Mouse (Mus musculus): Measurements from ENCODE around the gene Tpk1. TPM values are rescaled to one million over a fixed set of nuclear protein-coding genes. Genes with fewer than 3 reads are reported as not detected.

Gene Tpk1
- total and polyA plus RNA-seq, 3 experiments, result 3.5 to 12.6 TPM; not detected in 1

- no peak for DNase-seq (ENCODE audit: low read depth, low spot score)
- H3K36me3 ChIP-seq (ENCODE audit: control insufficient read depth in 1 of 2, insufficient read depth in 2 of 2, low read length in 2 of 2), result no peaks in the 10 kb centered on the region; a peak in 1 of 4 replicates
- H3K27me3 ChIP-seq (ENCODE audit: control insufficient read depth in 1 of 2, insufficient read depth in 2 of 2, low read length in 2 of 2), result no peaks in the 10 kb centered on the region
- no peak overlapping the region for H3K9ac ChIP-seq (ENCODE audit: control insufficient read depth, low read depth, low read length, poor library complexity, severe bottlenecking)
- H3K79me2 ChIP-seq (ENCODE audit: control insufficient read depth, insufficient read depth, low read length, poor library complexity), result no peaks in the 10 kb centered on the region
- TF ChIP-seq GABPA (IDR thresholded peaks at IDR 0.05; ENCODE audit: low read depth, low read length) (no peak), MYC (IDR thresholded peaks at IDR 0.05; ENCODE audit: low read depth, low read length) (no peak), MAFK (IDR thresholded peaks at IDR 0.05; ENCODE audit: borderline replicate concordance, low read depth, low read length) (no peak), POLR2AphosphoS2 (IDR thresholded peaks at IDR 0.05; ENCODE audit: low read length) (no peak), NELFE (IDR thresholded peaks at IDR 0.05; ENCODE audit: low read depth, low read length) (no peak), ZKSCAN1 (IDR thresholded peaks at IDR 0.05; ENCODE audit: low read depth, low read length) (no peak), MAZ (IDR thresholded peaks at IDR 0.05; ENCODE audit: low read depth, low read length) (no peak), TCF12 (IDR thresholded peaks at IDR 0.05; ENCODE audit: low read depth, low read length) (no peak), USF1 (IDR thresholded peaks at IDR 0.05; ENCODE audit: low read depth, low read length) (no peak), TBP (IDR thresholded peaks at IDR 0.05; ENCODE audit: low read depth, low read length) (no peak), POLR2AphosphoS5 (IDR thresholded peaks at IDR 0.05; ENCODE audit: borderline replicate concordance, low read depth, low read length) (no peak), UBTF (IDR thresholded peaks at IDR 0.05; ENCODE audit: borderline replicate concordance, insufficient read depth, low read depth, low read length) (no peak), ELF1 (IDR thresholded peaks at IDR 0.05; ENCODE audit: low read depth, low read length) (no peak), MEF2A (IDR thresholded peaks at IDR 0.05; ENCODE audit: extremely low read depth, insufficient replicate concordance, low read depth, low read length, poor library complexity, severe bottlenecking) (no peak), TAL1 (IDR thresholded peaks at IDR 0.05; ENCODE audit: low read length) (no peak), MYB (IDR thresholded peaks at IDR 0.05; ENCODE audit: low read depth, low read length) (no peak), POLR2A (IDR thresholded peaks at IDR 0.05; ENCODE audit: control insufficient read depth in 1 of 2, insufficient read depth in 1 of 2, low read depth in 1 of 2, low read length in 2 of 2, poor library complexity in 1 of 2) (no peak)
- no peak overlapping the region for H3K27ac ChIP-seq (ENCODE audit: control insufficient read depth, low read depth, low read length)
- H3K4me3 ChIP-seq (ENCODE audit: control insufficient read depth in 1 of 2, insufficient read depth in 1 of 2, low read depth in 2 of 2, low read length in 2 of 2), result no peak overlapping the region
- no peaks in the 10 kb centered on the region; a peak in 1 of 4 replicates for H3K4me1 ChIP-seq (ENCODE audit: control insufficient read depth in 1 of 2, insufficient read depth in 2 of 2, low read length in 2 of 2)
- no peaks in the 10 kb centered on the region for H3K9me3 ChIP-seq (replicated peaks; ENCODE audit: insufficient read depth, low read length)
Observed at GRCm38 (mm10) chr6:43676139-43676538, 10.1 kb upstream of the Tpk1 start.

GRCm38 (mm10) chr6:43674986-43675760 lies 9.1 kb upstream of the Tpk1 start:
- TF ChIP-seq POLR2AphosphoS2 (IDR thresholded peaks at IDR 0.05; ENCODE audit: low read length), result no peak
- no peak for DNase-seq (ENCODE audit: low read depth, low spot score)
- Histone ChIP-seq H3K4me1 (ENCODE audit: control insufficient read depth in 1 of 2, insufficient read depth in 2 of 2, low read length in 2 of 2) (peaks cover 0 to 6% of the 10 kb centered on the region in 2 experiments; a peak in 2 of 4 replicates), H3K27ac (ENCODE audit: control insufficient read depth, low read depth, low read length) (no peak overlapping the region), H3K79me2 (ENCODE audit: control insufficient read depth, insufficient read depth, low read length, poor library complexity) (no peaks in the 10 kb centered on the region), H3K9me3 (replicated peaks; ENCODE audit: insufficient read depth, low read length) (no peaks in the 10 kb centered on the region), H3K36me3 (ENCODE audit: control insufficient read depth in 1 of 2, insufficient read depth in 2 of 2, low read length in 2 of 2) (peaks cover 0 to 8% of the 10 kb centered on the region in 2 experiments; a peak in 2 of 4 replicates), H3K9ac (ENCODE audit: control insufficient read depth, low read depth, low read length, poor library complexity, severe bottlenecking) (no peak overlapping the region), H3K4me3 (ENCODE audit: control insufficient read depth in 1 of 2, insufficient read depth in 1 of 2, low read depth in 2 of 2, low read length in 2 of 2) (no peak overlapping the region), H3K27me3 (ENCODE audit: control insufficient read depth in 1 of 2, insufficient read depth in 2 of 2, low read length in 2 of 2) (no peaks in the 10 kb centered on the region)
